Mouse (Mus musculus) kidney, adult 9 months (tissue): ENCODE results near the gene Kbtbd2.

Experiments
- DNase-seq: peaks from one replicate; pipeline ENCODE4 v3.0.0; 2022

The Kbtbd2 gene

DNA sequence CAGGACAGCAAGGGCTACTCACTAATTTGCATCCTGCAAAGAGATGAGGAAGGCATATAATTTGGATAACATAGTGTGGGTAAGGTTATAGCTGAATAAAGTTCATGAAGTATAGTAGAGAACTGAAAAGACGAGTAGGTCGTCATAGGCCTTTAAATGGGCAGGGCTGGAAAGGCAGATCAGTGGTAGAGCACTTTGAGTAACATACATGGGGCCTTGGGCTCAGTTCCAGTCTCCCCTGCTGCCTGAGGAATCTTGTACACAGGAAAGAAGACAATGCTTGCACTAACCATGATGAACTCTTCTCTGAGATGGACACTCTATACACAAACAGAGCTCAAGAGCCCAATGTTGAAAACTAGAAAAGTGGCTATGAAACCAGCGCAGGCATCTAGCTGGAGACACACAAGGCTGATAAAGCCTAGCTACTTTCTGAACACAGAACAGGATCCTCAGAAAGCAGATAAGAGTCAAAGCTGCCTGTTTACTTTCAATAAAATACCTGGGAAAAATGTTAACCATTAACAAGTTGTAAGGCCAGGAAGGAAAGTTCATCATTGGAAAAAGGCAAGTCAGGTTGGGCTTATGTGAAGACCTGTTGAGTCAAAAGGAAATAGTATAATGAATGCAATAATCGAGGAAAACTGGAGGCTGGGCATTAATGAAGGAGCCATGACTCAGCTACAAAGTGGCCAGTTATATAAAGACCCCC, 13.9 kb downstream of the Kbtbd2 start:
- DNase-seq: peak; percentile 35

DNA sequence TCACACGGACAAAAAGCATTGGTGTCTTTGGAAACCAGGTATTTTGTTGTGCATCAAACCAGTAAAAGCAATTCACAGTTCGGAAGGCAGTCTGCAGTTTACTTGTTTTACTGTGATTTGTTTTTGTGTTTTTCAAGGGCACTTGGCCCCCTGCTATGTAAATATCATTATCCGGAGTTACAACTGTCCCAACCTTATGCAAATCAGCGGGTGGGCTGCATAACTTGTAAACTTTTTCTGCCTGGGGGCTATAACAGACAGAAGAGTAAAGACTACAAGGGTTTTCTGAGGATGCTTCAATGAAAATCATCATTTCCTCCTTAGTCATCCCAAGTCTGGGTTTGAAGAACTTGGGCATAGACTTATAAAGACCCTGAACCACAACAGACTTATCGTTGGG, 18.0 kb downstream of the Kbtbd2 start:
- DNase-seq: no peak

DNA sequence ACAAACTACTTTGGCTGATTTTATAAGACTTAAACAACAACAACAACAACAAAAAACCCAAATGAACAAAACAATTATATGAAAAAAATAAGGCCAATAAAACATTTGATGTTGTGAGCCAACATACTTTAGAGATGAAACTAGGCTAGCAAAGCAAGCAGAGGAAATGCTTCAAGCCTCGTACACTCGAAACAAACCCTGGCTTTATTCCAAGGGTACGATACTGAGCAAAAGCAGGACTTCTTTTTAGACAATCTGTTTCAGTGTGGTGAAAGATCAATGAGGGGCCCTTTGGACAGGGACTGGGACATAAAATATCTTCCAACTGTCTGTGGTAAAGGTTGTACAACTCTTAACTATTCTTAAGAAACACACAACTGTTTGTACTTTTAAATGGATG, 21.8 kb downstream of the Kbtbd2 start:
- DNase-seq: no peak

DNA sequence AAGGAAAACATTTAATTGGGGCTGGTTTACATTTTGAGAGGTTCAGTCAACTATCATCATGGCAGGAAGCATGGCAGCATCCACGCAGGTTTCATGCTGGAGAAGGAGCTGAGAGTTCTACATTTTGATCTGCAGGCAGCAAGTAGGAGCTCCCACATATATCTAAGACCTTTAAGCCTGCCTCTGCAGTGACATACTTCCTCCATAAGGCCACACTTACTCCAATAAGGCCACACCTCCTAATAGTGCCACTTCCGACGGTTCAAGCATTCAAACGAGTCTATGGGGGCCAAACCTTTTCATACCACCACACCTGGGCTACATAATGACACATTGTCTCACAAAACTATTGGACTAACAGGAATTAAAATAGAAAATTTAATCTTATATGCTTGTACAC, 31.9 kb downstream of the Kbtbd2 start:
- DNase-seq: no peak

DNA sequence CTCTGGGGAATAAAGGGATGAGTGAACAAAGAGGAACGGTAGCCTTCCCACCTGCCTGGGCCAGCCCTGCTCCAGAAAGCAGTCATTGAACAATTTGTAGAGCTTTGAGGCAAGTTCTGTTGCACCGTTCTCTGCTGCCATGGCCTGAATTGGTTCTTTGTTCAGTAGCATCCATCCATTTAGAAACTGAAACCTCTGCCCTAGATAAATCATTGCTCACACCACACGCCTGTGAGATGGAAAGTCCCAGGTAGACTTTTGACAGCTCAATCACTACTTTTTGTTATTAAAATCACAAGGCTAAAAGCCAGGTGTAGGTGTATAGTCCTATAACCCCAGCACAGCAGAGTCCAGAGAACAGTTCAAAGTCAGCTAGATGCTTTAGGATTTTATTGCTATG, 32.3 kb downstream of the Kbtbd2 start:
- no peak for DNase-seq

DNA sequence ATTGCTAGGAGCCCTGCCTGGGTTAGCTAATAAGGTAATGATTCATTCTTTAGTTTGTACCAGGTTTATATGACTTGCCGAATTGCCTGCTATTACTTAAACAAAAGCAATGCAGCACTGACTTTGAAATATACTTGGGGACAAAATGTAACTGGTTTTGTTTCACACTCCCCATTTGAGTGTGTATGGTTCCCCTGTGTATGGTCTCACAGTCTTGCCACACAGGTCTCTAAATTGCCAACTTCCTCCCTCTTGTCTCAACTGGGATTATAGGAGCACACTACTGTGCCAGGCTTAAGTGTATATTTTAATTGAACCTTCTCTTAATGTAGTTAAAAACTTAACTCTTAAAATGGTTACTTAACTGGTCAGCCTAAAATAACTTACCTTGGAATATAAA, 38.3 kb downstream of the Kbtbd2 start:
- no peak for DNase-seq

DNA sequence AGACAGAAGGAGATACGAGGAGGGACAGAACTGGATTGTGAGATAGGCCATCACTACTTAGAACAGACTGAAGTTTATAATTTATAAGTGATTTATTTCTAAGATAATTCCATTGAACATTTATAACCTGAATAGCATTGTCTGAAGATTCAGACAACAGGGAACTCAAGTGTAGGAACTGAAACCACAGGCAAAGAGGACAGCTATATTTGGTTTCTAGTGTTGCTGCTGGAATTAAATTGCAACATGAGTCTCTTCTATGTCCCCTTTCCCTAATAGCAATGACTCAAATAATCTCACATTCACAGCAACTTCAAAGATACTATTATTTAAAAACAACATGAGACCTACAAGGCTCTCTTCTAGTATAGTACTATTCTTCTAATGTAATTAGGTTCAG, 41.5 kb downstream of the Kbtbd2 start:
- no peak for DNase-seq

DNA sequence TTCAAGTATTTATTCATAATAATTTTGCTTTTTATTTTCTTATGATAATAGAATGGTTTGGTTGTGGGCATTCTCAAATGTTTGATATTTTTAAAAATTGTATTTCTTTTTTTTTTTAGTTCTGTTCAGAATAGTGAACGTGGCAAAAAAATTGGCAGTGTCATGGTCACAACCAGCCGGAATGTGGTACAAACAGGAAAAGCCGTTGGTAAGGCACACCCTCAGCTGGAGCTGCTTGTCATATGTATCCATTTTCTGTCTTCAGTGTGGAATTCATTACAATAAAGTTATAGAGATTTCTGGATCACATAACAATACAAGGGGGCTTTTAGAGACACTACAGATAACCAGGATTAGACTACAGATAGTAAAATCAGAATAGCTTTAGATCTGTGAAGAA, 43.9 kb downstream of the Kbtbd2 start:
- no peak for DNase-seq

DNA sequence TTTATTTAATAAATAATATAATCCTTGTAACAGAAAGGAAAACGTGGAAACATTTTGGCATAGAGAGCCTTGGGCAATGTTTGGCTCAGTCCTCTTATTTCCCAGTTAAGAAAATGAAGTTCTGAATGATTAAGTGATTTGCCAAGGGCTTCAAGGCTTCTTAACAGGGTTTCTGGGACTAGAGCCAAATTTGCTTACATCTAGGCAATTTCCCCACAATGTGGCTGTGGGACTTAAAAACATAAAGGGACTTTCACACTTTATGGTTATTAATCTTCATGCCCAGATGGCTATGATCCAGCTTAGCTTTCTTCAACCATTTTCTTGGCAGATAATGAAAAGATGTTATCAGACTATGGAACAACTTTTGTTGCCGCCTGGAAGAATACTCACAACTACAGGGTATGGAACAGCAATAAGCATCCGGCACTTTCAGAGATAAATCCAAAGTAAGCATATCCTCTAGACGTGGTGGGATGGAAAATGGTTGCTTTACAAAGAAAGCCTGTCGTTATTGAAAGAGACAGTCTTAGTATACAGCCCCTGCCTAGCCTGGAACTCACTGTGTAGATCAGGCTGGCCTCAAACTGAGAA, 51.6 kb downstream of the Kbtbd2 start:
- peak; percentile 12 for DNase-seq

DNA sequence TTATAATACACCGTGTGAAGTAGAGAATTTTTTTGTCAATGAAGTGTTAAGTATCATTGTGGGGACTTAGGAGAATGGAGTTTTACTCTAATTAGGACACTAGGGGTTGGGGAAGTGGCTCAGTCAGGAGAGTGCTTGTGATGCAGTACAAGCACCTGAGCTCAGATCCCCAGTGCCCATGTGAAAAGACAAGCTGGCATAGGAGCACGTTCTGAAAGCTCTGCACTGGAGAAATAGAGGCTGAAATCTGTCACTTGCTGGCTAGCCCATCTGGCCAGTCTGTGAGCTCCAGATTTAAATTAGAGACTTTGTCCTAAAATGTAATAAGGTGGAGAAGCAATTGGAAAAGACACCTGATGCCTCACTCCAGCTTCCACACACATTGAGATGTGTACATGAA, 65.1 kb downstream of the Kbtbd2 start:
- no peak for DNase-seq
